Mouse (Mus musculus): Measurements from ENCODE around the gene Nkx6-1. TPM values are rescaled to one million over a fixed set of nuclear protein-coding genes. Genes with fewer than 3 reads are reported as not detected.

Gene Nkx6-1
- polyA plus RNA-seq, 1 experiment from 2014 or later = not detected

- DNase-seq (ENCODE audit: low spot score) = no peak
These were observed 5.3 kb downstream of the Nkx6-1 start for GRCm38 (mm10) chr5:101659411-101659971.

DNA sequence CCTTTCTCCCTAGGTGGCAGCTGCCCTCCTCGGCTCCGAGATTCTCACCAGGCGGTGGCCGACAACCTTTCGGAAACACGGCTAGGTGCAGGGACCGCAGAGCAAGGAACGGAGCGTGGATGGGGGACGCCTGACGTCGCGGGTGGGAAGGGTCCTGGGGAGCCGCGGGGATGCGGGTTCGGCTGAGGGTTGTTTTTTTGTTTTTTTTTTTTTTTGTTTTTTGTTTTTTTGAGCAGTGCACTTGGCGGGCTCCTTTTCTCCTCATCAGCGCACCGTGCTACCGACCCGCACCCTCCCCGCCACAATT is 5.9 kb downstream of the Nkx6-1 start:
- no peak for DNase-seq (ENCODE audit: low spot score)

GRCm38 (mm10) chr5:101658188-101658983 is 6.4 kb downstream of the Nkx6-1 start:
- no peak for DNase-seq (ENCODE audit: low spot score)

DNA sequence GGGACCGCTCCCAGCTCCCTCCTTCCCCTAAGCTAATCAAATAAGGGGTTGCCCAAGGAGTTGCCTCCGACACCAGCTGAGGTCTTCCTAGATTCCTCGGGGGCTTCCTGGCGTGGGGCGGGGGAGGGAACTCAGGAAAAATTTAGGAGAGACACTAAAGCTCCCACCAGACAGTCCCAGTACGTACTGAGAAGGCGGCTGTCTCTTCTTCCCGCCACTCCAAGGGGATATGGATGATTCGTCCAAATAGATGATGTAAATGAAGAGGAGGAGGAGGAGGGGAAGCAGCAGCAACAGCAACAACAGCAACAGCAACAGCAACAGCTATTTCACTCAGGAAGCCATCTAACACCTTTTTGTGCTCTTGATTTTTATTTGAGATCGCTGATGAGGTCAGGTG is 7.1 kb downstream of the Nkx6-1 start:
- DNase-seq (ENCODE audit: low spot score) = no peak

DNA sequence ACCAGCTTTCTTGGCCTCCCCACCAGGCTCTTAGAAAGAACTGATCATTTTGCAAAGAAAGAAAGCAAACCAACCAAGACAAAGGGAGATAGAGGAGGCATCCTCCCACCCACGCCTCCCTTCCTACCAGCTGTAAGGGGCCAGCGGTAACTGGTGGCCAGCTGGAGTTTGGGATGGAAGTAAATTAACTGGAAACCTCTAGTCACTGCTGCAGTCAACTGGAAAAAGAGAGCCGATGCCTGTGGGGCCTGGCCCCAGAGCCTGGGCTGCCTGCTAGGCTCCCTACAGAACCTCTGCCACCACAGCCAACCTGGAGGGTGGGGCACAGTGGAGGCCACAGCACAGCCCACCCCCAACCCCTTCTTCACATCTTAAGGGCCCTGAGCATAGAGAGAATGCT is 8.7 kb downstream of the Nkx6-1 start:
- DNase-seq (ENCODE audit: low spot score) = no peak

DNA sequence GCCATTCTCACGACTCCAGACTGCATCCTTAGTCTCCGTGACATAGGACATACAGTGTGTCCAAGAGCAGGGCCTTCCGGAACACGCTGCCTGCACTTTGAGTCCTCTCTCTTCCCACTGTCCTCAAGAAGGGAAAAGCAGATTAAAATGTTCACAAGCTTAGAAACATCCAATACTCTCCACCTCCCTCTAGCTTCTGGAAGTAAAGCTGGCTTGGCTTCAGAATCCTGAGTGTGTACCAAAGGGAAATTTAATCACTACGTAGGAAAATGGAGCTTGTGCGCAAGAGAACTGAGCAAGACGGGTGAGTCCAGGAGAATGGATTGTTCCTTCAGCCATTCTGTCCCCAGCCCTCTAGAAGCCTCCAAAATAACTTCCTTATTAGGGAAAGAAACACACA is 9.4 kb downstream of the Nkx6-1 start:
- DNase-seq (ENCODE audit: low spot score) = no peak

DNA sequence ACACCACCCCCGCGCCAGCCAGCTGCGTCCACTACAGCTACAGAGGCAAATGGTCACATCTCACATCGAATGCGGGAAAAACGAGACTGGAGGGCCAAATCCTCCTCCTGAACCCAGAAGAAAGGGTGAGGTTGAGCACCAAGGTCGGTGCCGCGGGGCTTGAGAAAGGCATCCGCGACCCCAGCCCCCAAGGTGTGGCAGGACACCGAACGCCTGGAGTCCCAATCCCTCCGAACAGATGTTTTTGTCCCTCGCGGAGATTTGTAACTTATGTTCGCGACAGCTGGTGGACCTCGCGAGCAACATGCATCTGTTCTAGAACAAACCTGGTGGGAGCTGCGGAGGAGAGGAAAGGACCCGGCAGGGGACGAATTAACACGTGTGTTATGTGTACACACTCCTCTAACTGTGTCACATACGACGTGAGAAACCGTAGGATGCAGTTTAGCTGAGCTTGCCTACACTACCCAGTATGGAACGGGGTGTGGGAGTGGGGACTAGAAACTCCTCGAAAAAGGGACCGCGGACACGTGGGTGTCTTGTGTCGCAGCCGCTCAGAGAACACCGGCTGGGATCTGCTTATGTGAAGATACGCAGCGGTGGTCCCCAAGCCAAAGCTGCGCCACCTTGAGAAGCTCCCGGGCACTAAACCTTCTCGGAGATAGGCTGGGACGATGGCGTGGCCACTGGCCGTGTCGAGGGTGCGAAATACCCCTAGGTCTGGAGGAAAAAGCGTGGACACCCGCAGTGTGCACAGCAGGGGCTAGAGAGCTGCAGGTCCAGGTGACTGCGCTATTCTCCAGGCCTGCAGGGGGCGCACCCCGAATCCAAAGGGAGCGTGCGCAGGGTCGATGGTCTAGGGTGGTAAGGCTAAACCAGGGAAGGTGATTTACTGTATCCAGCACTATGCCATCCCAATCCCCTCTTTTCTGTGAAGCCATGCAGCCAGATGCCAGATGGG is 16.8 kb downstream of the Nkx6-1 start:
- no peak for DNase-seq (ENCODE audit: low spot score)

GRCm38 (mm10) chr5:101646961-101647575 is 17.7 kb downstream of the Nkx6-1 start:
- DNase-seq (ENCODE audit: low spot score) = no peak

DNA sequence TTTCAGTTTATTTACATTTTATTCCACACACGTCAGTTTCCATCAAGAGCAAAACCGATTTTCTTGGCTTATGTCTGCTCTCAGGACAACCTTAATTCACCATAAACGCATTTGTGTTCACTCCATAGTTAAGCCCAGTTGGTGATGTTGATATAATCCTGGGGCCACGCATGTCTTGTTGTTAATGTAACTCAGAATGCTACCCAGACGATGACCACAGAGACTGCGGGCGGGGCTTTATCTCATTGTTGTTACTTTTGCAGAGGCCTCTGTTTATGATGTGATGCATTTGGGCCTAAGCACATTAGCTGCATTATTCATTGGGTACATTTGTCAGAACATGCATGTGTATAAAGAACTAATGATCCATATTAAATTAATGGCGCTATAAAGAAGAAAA is 19.7 kb downstream of the Nkx6-1 start:
- DNase-seq (ENCODE audit: low spot score) = no peak

DNA sequence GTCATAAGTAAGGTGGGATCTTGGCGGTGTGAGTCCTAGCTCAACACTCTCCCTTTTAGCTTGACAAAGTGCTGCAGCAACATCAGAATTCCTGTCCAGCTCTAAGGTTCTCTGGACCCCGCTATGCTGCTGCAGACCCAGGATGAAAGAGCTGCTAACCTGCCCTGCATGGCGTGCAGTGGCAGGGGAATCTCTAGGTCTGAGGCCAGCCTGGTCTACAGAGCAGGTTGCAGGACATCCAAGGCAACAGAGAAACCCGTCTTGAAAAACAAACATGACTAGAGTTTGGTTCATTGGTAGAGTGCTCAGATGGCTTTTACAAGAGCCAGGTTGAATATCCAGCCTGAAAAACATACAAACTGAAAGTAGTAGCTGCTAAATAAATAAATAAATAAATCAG is 26.7 kb downstream of the Nkx6-1 start:
- DNase-seq (ENCODE audit: low spot score) = no peak

Other genes starting within 250 kb of the Nkx6-1 start
- gene Cds1, start 100.1 kb upstream of the Nkx6-1 start, polyA plus RNA-seq (2015; fragmentation: Nextera tagmentation; extraction: Ambion mirVana) = 15.7 and 17.3 TPM in 2 replicates

Measured in thymus, postnatal 0 days (tissue).